Mouse (Mus musculus) cerebellum, adult 9-11 months (tissue): ENCODE results near the gene Hint2.

Experiments used
- DNase-seq: peaks from one replicate; pipeline ENCODE4 v3.0.0; 2022

The Hint2 gene

GRCm38 (mm10) chr4:43656339-43657109, at the start of gene Hint2:
Gene Hint2, minus strand, starts transcription at chr4:43656466.
- DNase-seq: peak; percentile 100

GRCm38 (mm10) chr4:43705991-43706390, 49.7 kb upstream of the Hint2 start:
- DNase-seq: no peak

- no peak for DNase-seq
Observed at GRCm38 (mm10) chr4:43703851-43704250, 47.6 kb upstream of the Hint2 start.

GRCm38 (mm10) chr4:43703439-43703838, 47.2 kb upstream of the Hint2 start:
- DNase-seq: no peak

- DNase-seq: no peak
Observed at GRCm38 (mm10) chr4:43700707-43701106, 44.4 kb upstream of the Hint2 start, which contains the start of gene Olfr70. Gene Olfr70, minus strand, starts transcription at chr4:43700807.

GRCm38 (mm10) chr4:43696561-43696960, 40.3 kb upstream of the Hint2 start:
- DNase-seq: peak; percentile 61

GRCm38 (mm10) chr4:43695249-43695671, 39.0 kb upstream of the Hint2 start:
- no peak for DNase-seq

- no peak for DNase-seq
Observed at GRCm38 (mm10) chr4:43694439-43695248, 38.4 kb upstream of the Hint2 start.

GRCm38 (mm10) chr4:43693806-43694241, 37.6 kb upstream of the Hint2 start:
- DNase-seq: no peak

- DNase-seq: no peak
Observed at GRCm38 (mm10) chr4:43691026-43691425, 34.8 kb upstream of the Hint2 start.

- DNase-seq: no peak
Observed at GRCm38 (mm10) chr4:43690021-43690420, 33.8 kb upstream of the Hint2 start.

GRCm38 (mm10) chr4:43679416-43680043, 23.3 kb upstream of the Hint2 start:
- DNase-seq: no peak

GRCm38 (mm10) chr4:43678541-43678940, 22.3 kb upstream of the Hint2 start:
- no peak for DNase-seq

- DNase-seq: no peak
Observed at GRCm38 (mm10) chr4:43675608-43676007, 19.3 kb upstream of the Hint2 start.

- no peak for DNase-seq
Observed at GRCm38 (mm10) chr4:43674974-43675373, 18.7 kb upstream of the Hint2 start.

GRCm38 (mm10) chr4:43673703-43674102, 17.4 kb upstream of the Hint2 start:
- DNase-seq: no peak

GRCm38 (mm10) chr4:43672070-43672469, 15.8 kb upstream of the Hint2 start:
- DNase-seq: peak; percentile 87

- DNase-seq: peak; percentile 83
Observed at GRCm38 (mm10) chr4:43669428-43669794, 13.1 kb upstream of the Hint2 start.

- DNase-seq: peak; percentile 94
Observed at GRCm38 (mm10) chr4:43668782-43669427, 12.6 kb upstream of the Hint2 start, which contains the start of the genes Tmem8b and Fam221b. Gene Tmem8b, plus strand, starts transcription at chr4:43668971. Gene Fam221b, minus strand, starts transcription at chr4:43669145.

GRCm38 (mm10) chr4:43666412-43666811, 10.1 kb upstream of the Hint2 start:
- DNase-seq: no peak

- DNase-seq: peak; percentile 61
Observed at GRCm38 (mm10) chr4:43657146-43657545, 880 bp upstream of the Hint2 start.

- no peak for DNase-seq
Observed at GRCm38 (mm10) chr4:43655656-43656338, 469 bp downstream of the Hint2 start.
